Mouse (Mus musculus): Measurements from ENCODE around the gene Tspo. TPM values are rescaled to one million over a fixed set of nuclear protein-coding genes. Genes with fewer than 3 reads are reported as not detected.

Gene Tspo
- polyA plus RNA-seq, 1 experiment from 2014 or later: 57.8 TPM

DNA sequence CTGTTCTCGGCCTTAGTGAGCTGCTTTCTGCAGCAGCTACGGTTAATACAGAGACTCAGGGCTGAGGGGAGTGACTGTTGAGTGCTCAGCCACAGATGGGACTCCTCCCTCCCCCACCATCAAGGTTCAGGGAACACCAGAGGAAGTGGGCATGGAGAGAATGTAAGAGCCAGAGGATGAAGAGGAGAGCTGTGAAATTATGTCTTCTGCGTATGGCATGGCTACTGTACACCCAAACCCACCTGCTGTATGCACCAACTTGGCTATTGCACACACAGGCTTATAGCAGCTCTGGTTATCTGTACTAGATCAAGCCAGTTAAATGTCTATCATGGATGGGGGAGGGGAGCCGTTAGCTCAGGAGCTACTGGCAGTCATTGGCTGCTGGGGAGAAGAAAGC, 37.8 kb downstream of the Tspo start:
- WGBS: 60% methylated on average over 4 of the region's 4 CpGs
- Histone ChIP-seq H3K9me3 (ENCODE audit: control insufficient read depth, low read length) (no peaks in the 10 kb centered on the region), H3K4me2 (replicated peaks; ENCODE audit: low read depth, low read length) (no peak overlapping the region), H3K27me3 (ENCODE audit: control insufficient read depth, insufficient read depth, low read length) (no peaks in the 10 kb centered on the region), H3K4me1 (ENCODE audit: control insufficient read depth, insufficient read depth, low read length) (peaks cover 5% of the 10 kb centered on the region; the same call in 1 of the 2 replicates), H3K36me3 (ENCODE audit: control insufficient read depth, insufficient read depth, low read length) (no peaks in the 10 kb centered on the region), H3K27ac (ENCODE audit: low read depth, low read length) (no peak overlapping the region), H3K9ac (ENCODE audit: low read depth, low read length) (no peak overlapping the region), H3K4me3 (ENCODE audit: low read length) (no peak overlapping the region)
- no peak for ATAC-seq (ENCODE audit: low FRiP score, low TSS enrichment)

DNA sequence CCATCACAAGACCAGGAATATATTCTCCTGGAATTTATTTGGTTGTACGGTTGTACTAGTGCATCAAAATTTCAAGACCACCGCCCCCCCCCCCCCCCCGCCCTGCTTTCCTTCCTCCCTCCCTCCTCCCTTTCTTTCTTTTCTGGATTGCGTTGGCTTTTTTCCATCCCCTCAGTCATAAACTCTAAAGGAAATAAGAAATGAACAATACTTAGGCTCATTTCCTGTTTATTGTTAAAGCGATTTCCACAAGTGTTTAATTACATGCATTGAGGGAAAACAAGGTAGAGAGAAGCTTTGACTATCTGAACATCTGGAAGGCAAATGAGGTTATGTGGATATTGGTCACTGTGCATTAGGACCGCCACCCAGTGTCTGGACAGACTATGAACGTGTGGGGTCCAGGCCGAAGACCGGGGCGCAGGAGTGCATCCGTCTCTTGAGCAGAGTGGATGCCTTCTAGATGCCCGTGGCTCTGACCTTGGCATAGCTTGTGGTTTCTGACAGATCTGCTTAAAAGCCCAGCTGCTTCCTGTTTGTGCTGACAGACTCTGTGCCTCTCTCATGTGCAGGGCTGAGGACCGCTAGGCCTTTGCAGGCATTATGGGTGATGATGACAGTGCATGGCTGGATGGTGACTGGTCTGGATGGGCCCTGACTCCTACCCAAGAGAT, 39.1 kb downstream of the Tspo start:
- H3K27ac ChIP-seq (ENCODE audit: low read depth, low read length): no peak overlapping the region
- H3K4me2 ChIP-seq (replicated peaks; ENCODE audit: low read depth, low read length): no peak overlapping the region
- peaks cover 5% of the 10 kb centered on the region; the same call in 1 of the 2 replicates for H3K4me1 ChIP-seq (ENCODE audit: control insufficient read depth, insufficient read depth, low read length)
- H3K9me3 ChIP-seq (ENCODE audit: control insufficient read depth, low read length): no peaks in the 10 kb centered on the region
- no peaks in the 10 kb centered on the region for H3K36me3 ChIP-seq (ENCODE audit: control insufficient read depth, insufficient read depth, low read length)
- H3K4me3 ChIP-seq (ENCODE audit: low read length): no peak overlapping the region
- WGBS: 77% methylated on average over 13 of the region's 13 CpGs
- H3K9ac ChIP-seq (ENCODE audit: low read depth, low read length): no peak overlapping the region
- no peaks in the 10 kb centered on the region for H3K27me3 ChIP-seq (ENCODE audit: control insufficient read depth, insufficient read depth, low read length)
- ATAC-seq (ENCODE audit: low FRiP score, low TSS enrichment): no peak

DNA sequence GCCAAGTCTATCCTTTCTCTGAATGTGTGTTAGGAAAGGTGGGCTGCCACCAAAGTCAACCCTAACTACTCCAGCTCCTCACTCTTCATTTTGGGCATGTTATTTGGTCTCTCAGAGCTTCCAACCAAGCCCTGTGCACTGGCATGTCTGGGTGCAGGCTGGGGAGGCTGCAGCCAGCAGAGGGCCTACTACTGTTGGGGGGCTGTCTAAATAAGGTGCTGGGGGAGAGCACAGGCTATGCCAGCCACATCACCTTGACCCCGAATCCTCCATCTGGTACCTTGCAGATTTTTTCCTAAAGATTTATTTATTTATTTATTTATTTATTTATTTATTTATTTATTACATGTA, 39.6 kb downstream of the Tspo start:
- Histone ChIP-seq H3K27me3 (ENCODE audit: control insufficient read depth, insufficient read depth, low read length) (no peaks in the 10 kb centered on the region), H3K9me3 (ENCODE audit: control insufficient read depth, low read length) (no peaks in the 10 kb centered on the region), H3K4me1 (ENCODE audit: control insufficient read depth, insufficient read depth, low read length) (peaks cover 5% of the 10 kb centered on the region; the same call in 1 of the 2 replicates), H3K27ac (ENCODE audit: low read depth, low read length) (no peak overlapping the region), H3K4me2 (replicated peaks; ENCODE audit: low read depth, low read length) (no peak overlapping the region), H3K4me3 (ENCODE audit: low read length) (no peak overlapping the region), H3K36me3 (ENCODE audit: control insufficient read depth, insufficient read depth, low read length) (no peaks in the 10 kb centered on the region), H3K9ac (ENCODE audit: low read depth, low read length) (no peak overlapping the region)
- 97% methylated on average over 1 of the region's 1 CpGs for WGBS
- no peak for ATAC-seq (ENCODE audit: low FRiP score, low TSS enrichment)

DNA sequence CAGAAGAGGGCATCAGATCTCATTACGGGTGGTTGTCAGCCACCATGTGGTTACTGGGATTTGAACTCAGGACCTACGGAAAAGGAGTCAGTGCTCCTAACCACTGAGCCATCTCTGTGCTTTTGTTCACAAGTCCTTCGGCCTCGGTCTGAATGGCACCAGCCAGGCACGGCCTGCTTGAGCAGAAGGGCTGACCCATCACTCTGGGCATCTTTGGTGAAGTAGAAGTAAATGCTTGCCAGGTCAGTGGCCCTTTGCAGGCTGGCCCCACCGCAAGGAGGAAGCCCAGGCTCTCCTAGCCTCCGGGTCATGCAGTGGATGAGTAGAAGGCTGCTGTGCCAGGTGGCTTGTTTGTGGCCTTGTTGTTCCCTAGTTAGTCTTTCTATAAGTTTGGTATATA, 40.0 kb downstream of the Tspo start:
- Histone ChIP-seq H3K4me2 (replicated peaks; ENCODE audit: low read depth, low read length) (no peak overlapping the region), H3K9ac (ENCODE audit: low read depth, low read length) (no peak overlapping the region), H3K4me3 (ENCODE audit: low read length) (no peak overlapping the region), H3K36me3 (ENCODE audit: control insufficient read depth, insufficient read depth, low read length) (no peaks in the 10 kb centered on the region), H3K27me3 (ENCODE audit: control insufficient read depth, insufficient read depth, low read length) (no peaks in the 10 kb centered on the region), H3K9me3 (ENCODE audit: control insufficient read depth, low read length) (no peaks in the 10 kb centered on the region), H3K4me1 (ENCODE audit: control insufficient read depth, insufficient read depth, low read length) (peaks cover 5% of the 10 kb centered on the region; the same call in 1 of the 2 replicates), H3K27ac (ENCODE audit: low read depth, low read length) (no peak overlapping the region)
- WGBS: 96% methylated on average over 7 of the region's 7 CpGs
- ATAC-seq (ENCODE audit: low FRiP score, low TSS enrichment): no peak

DNA sequence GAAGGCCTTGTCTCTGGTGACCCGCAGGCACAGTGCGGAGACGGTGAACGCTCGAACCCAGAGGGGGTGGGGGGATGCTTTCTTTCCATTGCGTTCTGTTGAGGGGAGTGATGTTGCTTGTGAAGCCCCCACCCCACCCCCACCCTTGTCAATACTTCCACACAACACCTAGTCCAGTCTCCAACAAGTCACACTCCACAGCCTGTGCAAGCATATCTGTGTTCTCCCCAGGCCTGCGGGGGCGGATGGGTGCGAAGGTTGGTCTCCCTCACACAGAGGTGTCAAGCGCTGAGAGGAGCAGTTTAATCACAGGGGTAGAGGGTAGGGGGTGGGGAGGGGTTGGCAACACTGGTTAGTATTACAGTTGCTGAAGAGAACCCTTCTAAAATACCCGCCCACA, 42.8 kb downstream of the Tspo start:
- Histone ChIP-seq H3K4me1 (ENCODE audit: control insufficient read depth, insufficient read depth, low read length) (peaks cover 5% of the 10 kb centered on the region; the same call in 1 of the 2 replicates), H3K4me2 (replicated peaks; ENCODE audit: low read depth, low read length) (no peak overlapping the region), H3K9me3 (ENCODE audit: control insufficient read depth, low read length) (no peaks in the 10 kb centered on the region), H3K4me3 (ENCODE audit: low read length) (no peak overlapping the region), H3K27me3 (ENCODE audit: control insufficient read depth, insufficient read depth, low read length) (no peaks in the 10 kb centered on the region), H3K36me3 (ENCODE audit: control insufficient read depth, insufficient read depth, low read length) (no peaks in the 10 kb centered on the region), H3K9ac (ENCODE audit: low read depth, low read length) (no peak overlapping the region), H3K27ac (ENCODE audit: low read depth, low read length) (no peak overlapping the region)
- no peak for ATAC-seq (ENCODE audit: low FRiP score, low TSS enrichment)
- WGBS: 56% methylated on average over 11 of the region's 11 CpGs

DNA sequence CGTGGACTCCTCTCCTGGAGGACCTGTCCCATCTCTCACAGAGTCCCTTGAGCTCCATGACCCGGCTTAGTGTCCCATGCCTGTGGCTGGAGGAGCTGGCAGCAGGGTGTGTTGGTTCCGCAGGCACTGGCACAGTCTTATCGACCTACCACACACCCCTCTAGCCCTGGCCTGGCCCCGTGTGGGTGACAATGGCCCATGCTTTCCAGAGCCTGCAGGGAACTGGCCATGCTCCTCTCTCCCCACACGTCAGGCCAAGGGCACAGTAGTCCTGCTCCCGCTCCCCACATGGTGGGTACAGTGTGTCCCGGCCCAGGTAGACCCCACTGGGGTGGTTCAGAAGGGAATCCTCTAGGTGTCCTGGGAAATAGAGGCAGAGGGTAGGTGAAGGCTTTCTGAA, 43.3 kb downstream of the Tspo start:
- Histone ChIP-seq H3K4me3 (ENCODE audit: low read length) (no peak overlapping the region), H3K27me3 (ENCODE audit: control insufficient read depth, insufficient read depth, low read length) (no peaks in the 10 kb centered on the region), H3K36me3 (ENCODE audit: control insufficient read depth, insufficient read depth, low read length) (no peaks in the 10 kb centered on the region), H3K9me3 (ENCODE audit: control insufficient read depth, low read length) (no peaks in the 10 kb centered on the region), H3K4me2 (replicated peaks; ENCODE audit: low read depth, low read length) (no peak overlapping the region), H3K27ac (ENCODE audit: low read depth, low read length) (no peak overlapping the region), H3K9ac (ENCODE audit: low read depth, low read length) (no peak overlapping the region), H3K4me1 (ENCODE audit: control insufficient read depth, insufficient read depth, low read length) (peaks cover 5% of the 10 kb centered on the region; the same call in 1 of the 2 replicates)
- no peak; the same call in 1 of the 2 replicates for ATAC-seq (ENCODE audit: low FRiP score, low TSS enrichment)
- WGBS: 89% methylated on average over 8 of the region's 8 CpGs

DNA sequence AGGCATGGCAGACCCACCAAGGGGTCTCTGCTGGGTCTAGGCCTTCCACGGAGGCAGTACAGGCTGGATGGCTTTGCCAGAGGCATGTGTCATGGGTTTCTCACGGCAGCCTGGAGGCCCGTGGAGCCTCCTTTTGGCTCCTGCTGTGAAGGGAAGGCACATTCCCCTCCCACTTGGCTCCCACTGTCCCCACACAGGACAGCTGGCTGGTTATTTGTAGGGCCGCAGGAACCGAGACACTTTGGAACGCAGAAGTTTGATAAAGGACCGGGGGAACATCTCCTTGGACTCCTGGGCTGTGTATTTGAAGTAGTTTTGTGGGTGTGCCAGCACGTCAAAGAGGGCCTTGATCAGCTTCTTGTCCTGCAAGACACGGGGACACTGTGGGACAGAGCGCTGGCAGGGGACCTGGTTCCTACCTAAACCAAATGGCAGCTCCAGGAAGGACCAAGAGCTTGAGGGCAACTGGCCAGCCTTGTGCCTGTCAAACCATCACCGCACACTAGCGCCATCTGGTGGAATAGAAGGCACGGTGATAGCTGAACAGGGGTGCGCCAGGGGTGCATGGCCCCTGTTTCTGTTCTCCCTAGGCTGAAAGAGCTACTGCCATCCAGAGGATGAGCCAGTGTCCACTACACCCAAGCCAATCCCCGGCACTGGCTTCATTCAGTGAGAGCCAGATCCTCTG, 43.9 kb downstream of the Tspo start:
- no peak; the same call in 1 of the 2 replicates for ATAC-seq (ENCODE audit: low FRiP score, low TSS enrichment)
- Histone ChIP-seq H3K4me1 (ENCODE audit: control insufficient read depth, insufficient read depth, low read length) (peaks cover 5% of the 10 kb centered on the region; the same call in 1 of the 2 replicates), H3K4me2 (replicated peaks; ENCODE audit: low read depth, low read length) (no peak overlapping the region), H3K9me3 (ENCODE audit: control insufficient read depth, low read length) (no peaks in the 10 kb centered on the region), H3K9ac (ENCODE audit: low read depth, low read length) (no peak overlapping the region), H3K27me3 (ENCODE audit: control insufficient read depth, insufficient read depth, low read length) (no peaks in the 10 kb centered on the region), H3K36me3 (ENCODE audit: control insufficient read depth, insufficient read depth, low read length) (no peaks in the 10 kb centered on the region), H3K4me3 (ENCODE audit: low read length) (no peak overlapping the region), H3K27ac (ENCODE audit: low read depth, low read length) (no peak overlapping the region)
- WGBS: 49% methylated on average over 15 of the region's 15 CpGs

DNA sequence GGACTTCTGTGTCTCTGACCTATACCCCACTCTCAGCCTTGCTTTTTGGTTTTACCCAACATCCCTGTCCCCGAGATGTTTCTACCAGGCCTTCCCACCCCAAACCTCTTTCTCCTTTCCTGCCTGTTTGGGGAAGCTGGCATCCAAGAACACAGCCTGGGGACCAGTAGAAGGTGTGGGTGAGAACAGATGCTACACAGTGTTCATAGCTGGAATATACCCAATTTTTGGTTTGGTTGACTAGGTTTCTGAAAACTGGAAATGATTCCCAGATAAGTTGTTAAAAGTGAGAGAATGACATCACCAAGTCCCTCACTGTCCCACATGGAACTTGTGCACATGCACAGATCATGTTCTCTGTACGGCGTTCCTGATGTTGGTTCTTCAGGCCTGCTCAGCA, 51.9 kb downstream of the Tspo start:
- H3K9ac ChIP-seq (ENCODE audit: low read depth, low read length): no peak overlapping the region
- no peaks in the 10 kb centered on the region for H3K4me1 ChIP-seq (ENCODE audit: control insufficient read depth, insufficient read depth, low read length)
- no peak overlapping the region for H3K27ac ChIP-seq (ENCODE audit: low read depth, low read length)
- 95% methylated on average over 3 of the region's 3 CpGs for WGBS
- H3K4me3 ChIP-seq (ENCODE audit: low read length): no peak overlapping the region
- H3K4me2 ChIP-seq (replicated peaks; ENCODE audit: low read depth, low read length): no peak overlapping the region
- H3K27me3 ChIP-seq (ENCODE audit: control insufficient read depth, insufficient read depth, low read length): no peaks in the 10 kb centered on the region
- H3K9me3 ChIP-seq (ENCODE audit: control insufficient read depth, low read length): no peaks in the 10 kb centered on the region
- ATAC-seq (ENCODE audit: low FRiP score, low TSS enrichment): no peak
- no peaks in the 10 kb centered on the region for H3K36me3 ChIP-seq (ENCODE audit: control insufficient read depth, insufficient read depth, low read length)
